Mouse (Mus musculus) heart, postnatal 0 days (tissue): ENCODE data around the gene Tnrc6c.

ENCODE experiments used
- CTCF ChIP-seq: IDR thresholded peaks from 2 replicates; pipeline ENCODE4 v1.5.1; 2016; ENCODE audit warnings: antibody characterized with exemption, control low read depth, low read depth
- EP300 ChIP-seq: IDR thresholded peaks from 2 replicates; pipeline ENCODE4 v1.6.1; 2016; ENCODE audit warnings: antibody characterized with exemption, low read depth

- no peak for TF ChIP-seq CTCF
- no peak for TF ChIP-seq EP300
Measured at GRCm38 (mm10) chr11:117741128-117741527, 87.0 kb downstream of the Tnrc6c start.
